Mouse (Mus musculus): ENCODE results near the gene Palmd.

GRCm38 (mm10) chr3:116952242-116952899 lies 16.4 kb downstream of the Palmd start:
- TF ChIP-seq EP300 (IDR thresholded peaks at IDR 0.05) (peak; percentile 87), CTCF (IDR thresholded peaks at IDR 0.05) (no peak)

Measured in lung, postnatal 0 days (tissue).